Mouse (Mus musculus) splenic B cell, adult 2 months (primary cell): ENCODE results near the gene F2rl3.

Experiments used
- DNase-seq: peaks from one replicate; pipeline ENCODE4 v3.0.0-alpha.2; 2011; ENCODE audit warnings: low read depth, low spot score
- H3K27me3 ChIP-seq: 2 replicates; pipeline ENCODE4 v1.6.1; 2012; ENCODE audit warnings: mild to moderate bottlenecking, low read length, moderate library complexity, mixed read lengths; ENCODE audit not compliant: control insufficient read depth, poor library complexity, insufficient read depth, severe bottlenecking
- H3K36me3 ChIP-seq: 2 replicates; pipeline ENCODE4 v1.6.1; 2012; ENCODE audit warnings: mild to moderate bottlenecking, low read length, moderate library complexity, mixed read lengths; ENCODE audit not compliant: control insufficient read depth, poor library complexity, insufficient read depth, severe bottlenecking

F2rl3 gene

DNA sequence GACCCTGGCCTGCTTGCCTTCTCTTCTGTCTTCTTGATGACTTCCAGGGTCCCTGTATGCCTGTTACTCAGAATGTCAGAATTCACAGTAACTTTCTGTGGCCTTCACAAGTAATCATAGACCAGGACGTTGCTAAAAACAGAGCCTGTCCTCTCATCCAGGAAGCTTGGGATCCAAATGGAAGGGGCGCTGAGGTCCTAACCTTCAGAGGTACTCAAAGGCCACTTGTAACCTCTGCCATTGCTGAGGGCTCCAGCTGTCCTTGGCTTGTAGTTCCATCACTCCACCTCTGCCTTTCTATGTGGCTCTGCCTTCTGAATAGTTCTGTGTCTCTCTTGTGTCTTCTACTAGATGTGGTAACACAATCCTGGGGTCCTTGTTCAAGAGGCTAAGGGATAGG is 7.9 kb upstream of the F2rl3 start:
- no peaks in the 10 kb centered on the region for H3K27me3 ChIP-seq
- no peak for DNase-seq

DNA sequence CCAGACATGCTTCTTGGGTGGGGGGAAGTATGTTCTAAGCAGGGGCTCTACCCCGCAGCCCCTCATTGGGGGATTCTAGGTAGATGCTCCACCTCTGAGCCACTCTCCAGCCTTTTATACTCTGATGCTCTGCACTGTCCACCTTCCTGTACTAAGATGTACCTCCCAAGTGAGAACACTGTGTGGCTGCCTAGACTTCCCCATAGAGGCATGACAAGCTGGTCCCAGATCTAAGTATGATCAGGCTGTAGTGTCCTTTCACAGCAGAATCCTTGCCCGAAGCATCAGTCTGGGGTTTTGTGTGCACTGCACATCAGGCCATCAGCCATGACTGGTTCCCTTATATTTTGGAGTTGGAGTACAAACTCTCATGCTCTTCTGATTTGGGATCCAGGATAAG is 5.6 kb upstream of the F2rl3 start:
- H3K27me3 ChIP-seq = no peaks in the 10 kb centered on the region
- no peaks in the 10 kb centered on the region; the same call in 1 of the 2 replicates for H3K36me3 ChIP-seq
- DNase-seq = no peak

More for the DNA sequence above, 7.9 kb upstream of the F2rl3 start:
- peaks cover 7% of the 10 kb centered on the region for H3K36me3 ChIP-seq

DNA sequence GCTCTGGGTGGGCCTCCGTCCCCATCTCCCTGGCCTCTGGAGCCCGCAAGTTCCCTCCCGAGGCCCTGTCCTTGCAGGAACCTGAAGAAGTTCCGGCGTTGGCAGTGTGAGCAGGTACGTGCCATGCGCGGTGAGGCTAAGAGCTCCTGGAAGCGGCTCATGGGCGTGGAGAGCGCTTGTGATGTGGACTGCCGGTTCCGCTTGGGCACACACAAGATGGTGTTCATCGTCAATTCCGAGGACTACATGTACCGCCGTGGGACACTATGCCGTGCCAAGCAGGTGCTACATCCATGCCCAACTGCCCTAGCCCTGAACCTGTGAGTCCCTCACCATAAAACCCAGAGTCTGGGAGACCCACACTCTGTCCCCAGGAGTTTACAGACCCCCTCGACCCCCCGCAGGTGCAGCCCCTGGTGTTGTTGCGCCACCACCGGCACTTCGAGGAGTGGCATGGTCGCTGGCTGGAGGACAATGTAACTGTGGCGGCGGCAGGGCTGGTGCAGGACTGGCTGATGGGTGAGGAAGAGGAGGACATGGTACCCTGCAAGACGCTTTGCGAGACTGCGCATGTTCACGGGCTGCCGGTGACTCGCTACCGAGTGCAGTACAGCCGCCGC is 4.8 kb upstream of the F2rl3 start:
- H3K27me3 ChIP-seq = no peaks in the 10 kb centered on the region
- H3K36me3 ChIP-seq = no peaks in the 10 kb centered on the region; the same call in 1 of the 2 replicates
- no peak for DNase-seq

DNA sequence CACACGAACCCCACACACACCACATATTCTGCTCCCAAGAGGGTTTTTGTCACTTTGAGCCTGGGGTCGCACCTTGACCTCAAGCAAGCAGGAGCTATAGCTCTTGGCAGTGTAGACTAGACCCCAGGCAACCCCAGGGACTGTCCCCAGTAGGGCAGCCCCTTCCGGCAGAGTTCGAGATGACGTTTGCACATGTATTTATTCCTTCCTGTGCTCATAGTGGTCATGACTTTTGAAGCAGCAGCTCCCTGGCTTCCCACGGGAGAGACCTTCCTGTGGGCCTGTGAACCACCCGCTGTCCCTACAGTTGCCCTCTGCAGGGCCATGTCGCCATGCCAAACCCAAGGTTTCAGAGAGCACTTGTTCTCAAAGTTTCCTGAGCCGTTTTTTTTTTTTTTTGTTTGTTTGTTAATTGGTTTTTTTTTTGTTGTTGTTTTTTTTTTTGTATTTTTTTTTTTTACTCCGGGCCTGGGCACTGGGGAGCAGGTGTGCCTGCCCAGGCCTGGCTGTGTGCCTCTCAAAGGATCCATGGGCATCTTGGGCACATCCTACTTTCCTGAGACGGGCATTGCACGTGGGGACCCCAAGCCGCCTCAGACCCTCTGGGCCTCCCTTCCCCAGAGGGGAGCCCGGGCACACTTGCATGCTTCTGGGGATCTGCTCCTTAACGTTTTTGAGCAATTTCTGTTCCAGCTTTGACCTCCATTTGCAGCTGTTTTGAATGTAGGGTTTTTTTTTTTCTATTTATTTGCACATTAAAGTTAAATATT is 4.1 kb upstream of the F2rl3 start:
- Histone ChIP-seq H3K27me3 (no peaks in the 10 kb centered on the region), H3K36me3 (no peaks in the 10 kb centered on the region; the same call in 1 of the 2 replicates)
- no peak for DNase-seq

DNA sequence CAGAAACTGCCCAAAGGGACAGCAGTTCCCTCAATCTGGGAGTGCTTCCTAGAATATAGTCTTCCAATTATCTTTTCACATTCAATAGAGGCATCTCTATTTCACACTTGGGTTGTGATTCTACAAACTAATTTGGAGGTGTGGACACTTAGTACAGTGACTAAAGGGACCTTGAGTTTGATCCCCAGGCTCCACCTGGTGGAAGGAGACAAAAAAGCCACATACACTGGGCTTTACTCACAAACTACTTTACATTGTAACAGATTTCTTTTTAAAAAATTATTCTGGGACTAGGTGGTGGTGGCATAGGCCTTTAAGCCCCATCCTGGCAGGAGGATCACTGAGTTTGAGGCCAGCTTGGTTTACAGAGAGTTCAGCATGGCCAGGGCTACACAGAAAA is 3.4 kb upstream of the F2rl3 start:
- Histone ChIP-seq H3K27me3 (no peaks in the 10 kb centered on the region), H3K36me3 (no peaks in the 10 kb centered on the region; the same call in 1 of the 2 replicates)
- no peak for DNase-seq

DNA sequence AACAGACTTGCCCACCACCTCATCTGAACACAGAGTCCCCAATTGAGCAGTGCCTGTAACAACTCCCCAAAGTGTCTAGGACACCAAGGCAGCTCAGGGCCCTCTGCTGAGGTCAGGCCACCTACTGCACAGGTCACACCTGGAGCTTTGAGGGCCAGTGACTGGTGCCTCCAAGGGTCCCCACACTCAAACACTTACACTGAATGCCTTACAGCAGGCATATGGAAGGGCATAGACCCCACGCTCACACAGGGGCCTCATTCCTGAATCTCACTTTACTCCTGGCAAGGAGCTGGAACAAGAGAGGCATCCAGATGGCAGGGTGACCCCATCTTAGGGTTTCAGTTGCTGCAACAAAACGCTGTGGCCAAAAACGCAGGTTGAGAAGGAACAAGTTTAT is 1.5 kb upstream of the F2rl3 start:
- no peaks in the 10 kb centered on the region for H3K36me3 ChIP-seq
- H3K27me3 ChIP-seq = no peaks in the 10 kb centered on the region
- no peak for DNase-seq

DNA sequence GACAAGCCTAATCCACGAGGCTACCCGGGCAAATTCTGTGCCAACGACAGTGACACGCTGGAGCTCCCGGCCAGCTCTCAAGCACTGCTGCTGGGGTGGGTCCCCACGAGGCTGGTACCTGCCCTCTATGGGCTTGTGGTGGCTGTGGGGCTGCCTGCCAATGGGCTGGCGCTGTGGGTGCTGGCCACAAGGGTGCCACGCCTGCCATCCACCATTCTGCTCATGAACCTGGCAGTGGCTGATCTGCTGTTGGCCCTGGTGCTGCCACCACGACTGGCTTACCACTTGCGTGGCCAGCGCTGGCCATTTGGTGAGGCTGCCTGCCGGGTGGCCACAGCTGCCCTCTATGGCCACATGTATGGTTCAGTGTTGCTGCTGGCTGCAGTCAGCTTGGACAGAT is 626 bp downstream of the F2rl3 start:
- Histone ChIP-seq H3K27me3 (no peaks in the 10 kb centered on the region), H3K36me3 (no peaks in the 10 kb centered on the region)
- DNase-seq = no peak

DNA sequence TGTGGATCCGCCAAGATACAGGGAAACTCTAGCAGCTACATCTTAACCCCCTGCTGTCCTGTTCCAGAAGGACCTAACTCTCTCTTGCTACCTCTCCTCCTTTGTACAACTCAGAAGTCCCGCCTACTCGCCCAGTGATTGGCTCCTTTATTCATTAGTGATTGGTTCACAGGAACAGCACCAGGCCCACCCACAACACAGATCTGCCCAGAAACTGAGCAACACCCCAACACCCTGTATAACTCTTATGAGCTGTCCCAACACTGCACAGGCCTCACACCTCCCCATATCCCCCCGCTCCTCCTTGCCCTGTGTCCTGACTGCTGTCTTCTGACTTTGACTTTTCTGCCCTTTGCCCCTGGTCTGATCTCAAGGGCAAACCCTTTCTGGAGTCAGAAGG is 4.0 kb downstream of the F2rl3 start:
- DNase-seq = no peak
- H3K36me3 ChIP-seq = no peaks in the 10 kb centered on the region
- H3K27me3 ChIP-seq = no peaks in the 10 kb centered on the region

DNA sequence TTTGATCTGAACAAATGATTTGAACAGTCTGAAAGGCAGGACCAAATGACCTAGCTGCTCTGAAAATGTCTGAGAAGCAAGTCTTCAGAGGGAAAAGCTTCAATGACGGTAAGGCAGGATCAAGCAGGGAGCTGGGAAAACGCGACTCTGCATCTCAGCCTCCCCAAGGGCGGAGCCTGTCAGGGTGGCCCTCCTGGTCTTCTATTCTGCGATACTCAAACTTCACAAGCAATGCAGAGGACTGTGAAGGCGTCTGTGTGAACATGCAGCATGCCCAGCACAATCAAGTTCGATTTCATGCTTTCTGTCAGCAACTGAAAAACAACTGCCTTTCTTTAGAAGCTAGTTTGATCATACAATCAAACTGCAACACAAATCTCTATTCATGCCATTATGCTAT is 5.1 kb downstream of the F2rl3 start:
- Histone ChIP-seq H3K27me3 (no peaks in the 10 kb centered on the region), H3K36me3 (no peaks in the 10 kb centered on the region)
- DNase-seq = no peak

DNA sequence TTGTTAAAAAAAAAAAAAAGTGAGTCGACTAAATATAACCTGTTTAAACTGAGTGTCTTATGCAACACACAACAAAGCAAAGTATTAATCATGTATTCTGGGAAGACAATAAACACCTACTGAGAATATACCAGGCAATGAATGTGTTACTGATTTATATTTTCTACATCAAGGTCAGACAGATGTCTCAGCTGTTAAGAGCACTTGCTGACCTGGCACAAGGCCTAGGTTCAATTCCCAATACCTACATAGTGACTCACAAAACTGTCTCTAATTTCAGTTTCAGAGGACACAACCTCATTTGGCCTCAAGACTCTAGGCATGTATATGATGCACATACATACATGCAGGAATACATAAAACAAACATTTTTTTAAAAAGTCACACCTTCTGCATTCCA is 16.1 kb downstream of the F2rl3 start:
- H3K36me3 ChIP-seq = no peaks in the 10 kb centered on the region
- no peaks in the 10 kb centered on the region for H3K27me3 ChIP-seq
- DNase-seq = no peak

DNA sequence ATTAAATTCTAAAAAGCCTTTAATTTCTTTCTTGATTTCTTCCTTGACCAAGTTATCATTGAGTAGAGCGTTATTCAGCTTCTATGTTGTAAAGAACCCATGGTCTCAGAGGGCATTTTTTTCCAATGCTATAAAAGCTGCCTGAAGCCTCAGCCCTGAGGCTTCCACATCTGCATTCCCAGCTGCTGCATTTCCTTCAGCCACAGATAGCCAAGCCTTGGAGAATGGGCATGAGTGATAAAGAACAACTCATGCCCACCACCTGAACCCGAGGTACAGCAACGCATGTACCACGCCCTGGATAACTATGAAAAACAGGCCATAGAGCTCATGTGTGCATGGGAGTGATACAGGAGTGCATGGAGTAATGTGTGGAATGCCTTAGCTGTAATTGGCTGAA is 19.0 kb downstream of the F2rl3 start:
- no peaks in the 10 kb centered on the region for H3K36me3 ChIP-seq
- H3K27me3 ChIP-seq = no peaks in the 10 kb centered on the region
- DNase-seq = no peak

DNA sequence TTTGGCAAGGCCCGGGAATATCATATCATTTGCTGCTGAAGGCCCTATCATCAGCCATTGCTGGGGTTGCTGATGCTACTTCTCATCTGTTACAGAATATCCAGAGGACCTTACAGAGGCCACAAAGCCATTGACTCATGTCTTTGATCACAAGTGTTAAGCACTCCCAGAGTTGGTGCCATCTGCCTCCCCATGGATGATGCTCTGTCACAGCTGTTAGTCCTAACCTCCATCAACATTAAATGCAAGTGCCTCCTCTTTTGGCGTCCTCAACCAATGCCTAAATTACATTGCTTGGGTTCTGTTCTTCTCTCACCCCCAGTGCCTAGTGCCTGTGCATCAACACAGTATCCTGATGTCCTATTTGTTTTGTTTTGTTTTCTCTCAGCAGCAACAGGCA is 39.9 kb downstream of the F2rl3 start:
- no peak for DNase-seq
- H3K36me3 ChIP-seq = no peaks in the 10 kb centered on the region
- no peaks in the 10 kb centered on the region for H3K27me3 ChIP-seq

DNA sequence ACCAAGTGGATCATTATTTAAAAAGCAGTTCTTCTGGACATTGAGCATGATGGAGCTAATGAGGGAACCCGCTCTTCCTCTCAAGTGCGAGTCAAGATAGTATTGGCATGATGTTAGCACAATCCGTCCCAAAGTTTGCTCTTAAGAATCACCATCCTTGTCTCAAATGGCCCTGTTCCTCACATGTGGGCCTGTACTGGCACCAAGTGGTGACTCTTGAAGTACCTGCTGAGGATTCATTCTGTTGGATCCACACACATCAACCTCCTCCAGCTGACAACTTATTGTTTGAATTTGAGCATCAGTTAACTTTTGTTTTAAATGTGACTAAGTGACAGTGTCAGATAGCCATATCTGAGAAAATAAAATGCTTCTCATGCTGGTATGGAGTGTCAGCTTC is 51.0 kb downstream of the F2rl3 start:
- no peak for DNase-seq
- H3K36me3 ChIP-seq = no peaks in the 10 kb centered on the region
- no peaks in the 10 kb centered on the region for H3K27me3 ChIP-seq
